Mouse (Mus musculus): Measurements from ENCODE around the gene Gm9789.
"Not testable (repeated sequence)": the region's sequence is repeated elsewhere in the genome, so short reads cannot be mapped to it uniquely, and the experiment has no call there.

The Gm9789 gene

GRCm38 (mm10) chr16:89157652-89158051 is at the start of gene Gm9789:
Gm9789 (plus strand) TSS chr16:89157952.
- no peak for DNase-seq (ENCODE audit: low spot score in 2 of 2)

DNA sequence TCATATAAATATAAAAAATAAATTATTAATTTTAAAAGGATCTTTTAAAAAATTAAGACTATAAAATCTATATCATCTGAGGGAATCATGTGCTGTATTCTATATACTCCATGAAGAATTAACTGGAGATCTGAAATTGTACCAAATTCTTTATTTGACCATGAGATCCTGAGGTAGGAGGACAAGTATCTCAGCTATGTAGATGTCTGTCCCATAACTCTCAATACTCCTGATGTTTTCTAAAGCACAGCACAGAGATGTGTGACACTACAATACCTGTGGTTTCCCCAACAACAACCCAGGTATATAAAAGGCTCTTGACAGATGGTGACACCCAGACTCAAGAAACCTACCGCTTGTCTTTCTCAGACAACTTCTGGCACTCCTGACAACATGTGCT is 17.2 kb upstream of the Gm9789 start, which contains the start of gene Gm6358:
Gene Gm6358, plus strand, starts transcription at position 301 of the 400 bp plus-strand sequence.
- no peak for DNase-seq (ENCODE audit: low spot score in 2 of 2)

- DNase-seq (ENCODE audit: low spot score in 2 of 2): no peak
These were observed 7.0 kb upstream of the Gm9789 start, which contains the start of gene Gm10061 for GRCm38 (mm10) chr16:89150786-89151185. Gm10061 (plus strand) TSS chr16:89151086.

DNA sequence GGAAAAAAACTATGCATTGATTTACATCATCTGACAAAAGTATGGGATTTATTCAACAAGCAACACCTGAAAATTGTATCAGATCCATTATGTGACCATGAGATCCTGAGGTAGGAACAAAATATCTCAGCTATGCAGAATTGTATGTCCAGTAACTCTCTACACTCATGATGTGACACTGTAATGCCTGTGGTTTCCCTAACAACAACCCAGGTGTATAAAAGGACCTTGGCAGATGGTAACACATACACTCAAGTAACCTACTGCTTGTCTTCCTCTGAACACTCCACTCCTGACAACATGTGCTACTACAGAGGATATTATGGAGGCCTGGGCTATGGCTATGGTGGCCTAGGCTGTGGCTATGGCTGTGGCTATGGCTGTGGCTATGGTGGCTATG is 11.4 kb downstream of the Gm9789 start, which contains the start of gene Gm7735:
Gene Gm7735, plus strand, starts transcription at position 301 of the 400 bp plus-strand sequence.
- not testable (repeated sequence) for DNase-seq (ENCODE audit: low spot score in 2 of 2)

DNA sequence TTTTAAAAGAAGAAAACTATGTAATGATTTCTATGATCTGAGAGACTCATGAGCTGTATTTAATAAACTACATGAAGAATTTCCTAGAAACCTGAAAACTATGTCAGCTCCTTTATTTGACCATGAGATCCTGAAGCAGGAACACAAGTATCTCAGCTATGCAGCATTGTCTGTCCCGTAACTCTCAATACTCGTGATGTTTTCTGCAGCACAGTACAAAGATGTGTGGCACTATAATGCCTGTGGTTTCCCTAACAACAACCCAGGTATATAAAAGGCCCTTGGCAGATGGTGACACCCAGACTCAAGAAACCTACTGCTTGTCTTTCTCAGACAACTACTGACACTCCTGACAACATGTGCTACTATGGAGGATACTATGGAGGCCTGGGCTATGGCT is 16.7 kb downstream of the Gm9789 start, which contains the start of gene 1110057P08Rik:
Gene 1110057P08Rik, plus strand, starts transcription at position 301 of the 400 bp plus-strand sequence.
- no peak for DNase-seq (ENCODE audit: low spot score in 2 of 2)

- DNase-seq (ENCODE audit: low spot score in 2 of 2): no peak
These were observed 30.9 kb downstream of the Gm9789 start for GRCm38 (mm10) chr16:89188621-89189020.

DNA sequence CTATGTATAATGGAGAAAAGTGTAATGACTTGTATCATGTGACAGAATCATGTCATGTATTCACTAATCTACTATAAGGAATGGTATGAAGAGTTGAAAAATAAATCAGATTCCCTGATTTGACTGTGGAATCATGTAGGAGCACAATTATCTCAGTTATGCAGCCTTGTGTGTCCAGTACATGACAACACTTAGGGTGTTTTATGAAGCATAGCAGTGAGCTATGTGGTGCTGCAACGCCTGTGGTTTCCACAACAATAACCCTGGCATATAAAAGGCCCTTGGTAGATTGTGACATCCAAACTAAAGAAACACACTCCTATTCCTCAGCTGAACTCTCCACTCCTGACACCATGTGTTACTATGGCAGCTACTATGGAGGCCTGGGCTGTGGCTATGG is 47.8 kb downstream of the Gm9789 start, which contains the start of gene Krtap20-2:
Gene Krtap20-2, plus strand, starts transcription at position 301 of the 400 bp plus-strand sequence.
- no peak for DNase-seq (ENCODE audit: low spot score in 2 of 2)
